Mouse (Mus musculus) kidney, postnatal 0 days (tissue): ENCODE measurements at regions not wholly inside any gene's neighbourhood (a gene's known extent, or its start where the extent isn't known, plus 50 kb on each side); places are given as distances from the start of the nearest gene placed in this dataset.

Source experiments
- ATAC-seq: fragments of 200-750 bp; cut with Nextera tagmentation; replicated peaks from 2 replicates; pipeline ENCODE4 v1.8.0; 2017; ENCODE audit warnings: low read depth, moderate number of reproducible peaks, moderate TSS enrichment, moderate library complexity; ENCODE audit not compliant: low FRiP score
- DNase-seq: peaks from one replicate; pipeline ENCODE4 v3.0.0-alpha.2; 2016; ENCODE audit warnings: low spot score
- H3K27ac ChIP-seq: fragments of 300-500 bp; sonication (generic); 2 replicates; pipeline ENCODE4 v1.5.1; 2014; ENCODE audit warnings: mild to moderate bottlenecking
- H3K27me3 ChIP-seq: fragments of 300-500 bp; sonication (generic); 2 replicates; pipeline ENCODE4 v1.6.1; 2014; ENCODE audit warnings: low read length, mixed read lengths; ENCODE audit not compliant: insufficient read depth
- H3K36me3 ChIP-seq: fragments of 300-500 bp; sonication (generic); 2 replicates; pipeline ENCODE4 v1.6.1; 2014; ENCODE audit warnings: low read length, mixed read lengths; ENCODE audit not compliant: insufficient read depth
- H3K4me1 ChIP-seq: fragments of 300-500 bp; sonication (generic); replicated peaks from 2 replicates; pipeline ENCODE4 v1.6.1; 2014; ENCODE audit warnings: antibody characterized with exemption, low read length, mixed read lengths; ENCODE audit not compliant: insufficient read depth
- H3K4me2 ChIP-seq: fragments of 300-500 bp; sonication (generic); 2 replicates; pipeline ENCODE4 v1.6.1; 2014; ENCODE audit warnings: mild to moderate bottlenecking, low read length, moderate library complexity, mixed read lengths
- H3K4me3 ChIP-seq: fragments of 300-500 bp; sonication (generic); replicated peaks from 2 replicates; pipeline ENCODE4 v1.5.1; 2014; ENCODE audit warnings: low read depth, low read length
- H3K9ac ChIP-seq: fragments of 300-500 bp; sonication (generic); 2 replicates; pipeline ENCODE4 v1.6.1; 2014; ENCODE audit warnings: low read depth, low read length
- H3K9me3 ChIP-seq: fragments of 300-500 bp; sonication (generic); replicated peaks from 2 replicates; pipeline ENCODE4 v1.6.1; 2016; ENCODE audit warnings: low read length, inconsistent platforms, mixed read lengths
- CTCF ChIP-seq: IDR thresholded peaks from 2 replicates; pipeline ENCODE4 v1.5.1; 2016; ENCODE audit warnings: antibody characterized with exemption, low read depth, mild to moderate bottlenecking, moderate library complexity
- WGBS: fragments of 180-500 bp; shearing (Covaris S2); extraction: QIAGEN DNeasy Blood & Tissue Kit; methylation state at CpG from one replicate; pipeline ENCODE4 v1.1.7; 2014; 5-methylcytosine and 5-hydroxymethylcytosine counted together

DNA sequence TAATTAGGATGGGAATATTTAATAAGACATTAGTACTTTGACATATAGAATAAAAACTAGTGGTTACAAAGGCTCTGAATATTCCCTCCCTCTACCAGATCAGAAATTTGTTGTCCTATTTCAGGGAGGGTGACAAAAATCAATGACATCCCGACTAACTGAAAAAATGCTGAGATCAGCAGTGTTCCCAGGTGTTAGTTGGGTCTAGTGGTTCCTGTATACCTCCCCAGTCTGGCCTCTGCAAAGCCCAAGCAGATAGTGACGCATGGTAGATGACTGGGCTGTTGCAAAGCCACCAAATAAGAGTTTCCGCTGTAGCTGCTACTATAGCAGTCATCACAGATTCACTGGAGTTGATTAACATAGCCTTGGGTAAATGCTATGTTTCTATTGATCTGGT lies 59.9 kb upstream of the Gm4791 start:
- no peak overlapping the region for H3K9ac ChIP-seq
- WGBS = 90% methylated on average over 3 of the region's 3 CpGs
- no peak overlapping the region for H3K27ac ChIP-seq
- H3K36me3 ChIP-seq = no peaks in the 10 kb centered on the region
- no peak overlapping the region for H3K4me3 ChIP-seq
- H3K9me3 ChIP-seq = no peaks in the 10 kb centered on the region
- DNase-seq = no peak
- no peak for TF ChIP-seq CTCF
- H3K27me3 ChIP-seq = no peaks in the 10 kb centered on the region
- no peak overlapping the region for H3K4me2 ChIP-seq
- no peak for ATAC-seq
- H3K4me1 ChIP-seq = no peaks in the 10 kb centered on the region

- Histone ChIP-seq H3K9ac (no peak overlapping the region), H3K36me3 (no peaks in the 10 kb centered on the region), H3K9me3 (no peaks in the 10 kb centered on the region), H3K27ac (no peak overlapping the region), H3K27me3 (no peaks in the 10 kb centered on the region), H3K4me3 (no peak overlapping the region), H3K4me1 (no peaks in the 10 kb centered on the region), H3K4me2 (no peak overlapping the region)
- WGBS = 58% methylated on average over 3 of the region's 3 CpGs
- TF ChIP-seq CTCF = no peak
- DNase-seq (no peak), ATAC-seq (no peak)
Measured at GRCm38 (mm10) chr9:46925641-46926040, 72.9 kb upstream of the Gm4791 start.

DNA sequence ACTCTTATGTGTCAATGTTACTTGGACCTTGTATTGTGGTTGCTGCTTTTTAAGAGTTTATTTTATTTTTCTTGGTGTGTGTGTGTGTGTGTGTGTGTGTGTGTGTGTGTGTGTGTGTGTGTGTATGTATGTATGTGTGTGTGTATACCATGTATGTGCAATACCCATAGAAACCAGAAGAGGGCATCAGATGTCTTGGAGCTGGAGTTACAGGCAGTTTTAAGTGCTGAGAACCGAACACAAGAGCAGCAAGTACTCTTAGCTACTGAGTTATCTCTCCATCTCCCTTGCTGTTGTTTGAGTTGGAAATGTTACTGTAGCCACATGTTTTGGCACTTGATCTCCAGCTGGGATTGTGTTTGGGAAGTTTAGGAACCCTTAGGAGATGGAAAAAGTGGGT lies 78.5 kb upstream of the Gm4791 start:
- Histone ChIP-seq H3K4me2 (no peak overlapping the region), H3K9me3 (no peaks in the 10 kb centered on the region), H3K9ac (no peak overlapping the region), H3K4me1 (no peaks in the 10 kb centered on the region), H3K27ac (no peak overlapping the region), H3K27me3 (no peaks in the 10 kb centered on the region), H3K36me3 (no peaks in the 10 kb centered on the region), H3K4me3 (no peak overlapping the region)
- 85% methylated on average over 1 of the region's 1 CpGs for WGBS
- no peak for TF ChIP-seq CTCF
- DNase-seq (no peak), ATAC-seq (no peak)

- Histone ChIP-seq H3K36me3 (no peaks in the 10 kb centered on the region), H3K4me1 (no peaks in the 10 kb centered on the region), H3K9me3 (no peaks in the 10 kb centered on the region), H3K9ac (no peak overlapping the region), H3K27me3 (no peaks in the 10 kb centered on the region), H3K4me2 (no peak overlapping the region), H3K4me3 (no peak overlapping the region), H3K27ac (no peak overlapping the region)
- ATAC-seq = no peak
- WGBS = 50% methylated on average over 3 of the region's 3 CpGs
- DNase-seq = no peak
- no peak for TF ChIP-seq CTCF
Measured at GRCm38 (mm10) chr9:46913238-46913637, 85.3 kb upstream of the Gm4791 start.

DNA sequence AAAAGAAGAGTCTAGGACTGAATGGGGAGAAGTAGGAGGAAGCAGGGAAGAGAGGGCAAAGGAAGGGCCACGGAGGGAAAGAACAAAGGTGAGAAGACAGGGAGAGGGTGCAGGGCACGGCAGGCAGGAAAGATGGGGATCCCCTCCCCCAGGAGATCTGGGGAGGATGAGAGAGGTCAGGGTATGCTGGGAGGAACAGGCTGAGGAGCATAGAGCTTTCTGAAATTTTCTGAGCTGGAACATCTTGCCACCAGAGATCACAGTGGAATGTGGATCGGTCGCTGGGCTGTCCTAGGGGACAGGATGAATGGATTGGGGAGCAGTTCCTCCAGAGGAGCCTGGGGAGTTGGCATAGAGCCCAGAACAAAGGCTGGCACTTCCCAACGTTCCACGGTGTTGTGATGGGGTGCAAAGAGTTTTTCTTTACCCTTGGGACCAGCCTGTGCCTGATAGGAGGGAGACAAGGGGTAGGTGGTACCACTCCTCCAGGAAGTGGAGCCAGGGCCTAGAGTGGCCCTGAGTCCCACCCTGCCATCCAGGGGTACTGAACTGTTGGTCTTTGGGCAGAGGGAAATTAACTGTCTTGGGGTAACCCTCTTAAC lies 89.0 kb upstream of the Gm4791 start:
- Histone ChIP-seq H3K27me3 (no peaks in the 10 kb centered on the region), H3K4me2 (no peak overlapping the region), H3K9ac (no peak overlapping the region), H3K9me3 (no peaks in the 10 kb centered on the region), H3K4me3 (no peak overlapping the region), H3K4me1 (no peaks in the 10 kb centered on the region), H3K27ac (no peak overlapping the region), H3K36me3 (no peaks in the 10 kb centered on the region)
- no peak for DNase-seq
- no peak for ATAC-seq
- 31% methylated on average over 6 of the region's 6 CpGs for WGBS
- no peak for TF ChIP-seq CTCF

DNA sequence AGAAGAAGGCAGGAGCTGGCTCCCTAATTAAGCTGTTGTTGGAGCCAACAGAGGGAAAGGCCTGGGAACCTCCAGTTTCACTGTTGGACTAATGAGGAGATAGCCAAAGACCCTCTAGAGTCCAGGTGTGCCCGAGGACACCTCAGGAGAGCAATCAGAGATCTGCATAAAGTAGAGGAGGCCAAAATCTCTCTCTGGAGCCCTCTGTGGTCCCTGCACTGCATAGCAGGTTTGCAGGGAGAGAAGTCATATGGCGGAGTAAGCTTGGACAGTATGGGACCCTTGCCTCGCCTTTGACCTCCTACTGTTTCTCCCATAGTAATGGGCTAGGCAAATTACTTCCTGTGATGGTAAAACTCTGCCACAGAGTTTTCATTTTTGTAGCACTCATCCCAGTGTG lies 93.5 kb upstream of the Gm4791 start:
- Histone ChIP-seq H3K4me1 (no peaks in the 10 kb centered on the region), H3K4me2 (no peak overlapping the region), H3K36me3 (no peaks in the 10 kb centered on the region), H3K4me3 (no peak overlapping the region), H3K9ac (no peak overlapping the region), H3K27me3 (no peaks in the 10 kb centered on the region), H3K9me3 (no peaks in the 10 kb centered on the region), H3K27ac (no peak overlapping the region)
- no peak for TF ChIP-seq CTCF
- WGBS = 90% methylated on average over 3 of the region's 3 CpGs
- ATAC-seq = no peak
- no peak for DNase-seq
